Mouse (Mus musculus): ENCODE measurements around the gene Slc1a3.
A peak's percentile ranks its signal among the peaks of the same experiment; 100 is the strongest.

Slc1a3 gene

DNA sequence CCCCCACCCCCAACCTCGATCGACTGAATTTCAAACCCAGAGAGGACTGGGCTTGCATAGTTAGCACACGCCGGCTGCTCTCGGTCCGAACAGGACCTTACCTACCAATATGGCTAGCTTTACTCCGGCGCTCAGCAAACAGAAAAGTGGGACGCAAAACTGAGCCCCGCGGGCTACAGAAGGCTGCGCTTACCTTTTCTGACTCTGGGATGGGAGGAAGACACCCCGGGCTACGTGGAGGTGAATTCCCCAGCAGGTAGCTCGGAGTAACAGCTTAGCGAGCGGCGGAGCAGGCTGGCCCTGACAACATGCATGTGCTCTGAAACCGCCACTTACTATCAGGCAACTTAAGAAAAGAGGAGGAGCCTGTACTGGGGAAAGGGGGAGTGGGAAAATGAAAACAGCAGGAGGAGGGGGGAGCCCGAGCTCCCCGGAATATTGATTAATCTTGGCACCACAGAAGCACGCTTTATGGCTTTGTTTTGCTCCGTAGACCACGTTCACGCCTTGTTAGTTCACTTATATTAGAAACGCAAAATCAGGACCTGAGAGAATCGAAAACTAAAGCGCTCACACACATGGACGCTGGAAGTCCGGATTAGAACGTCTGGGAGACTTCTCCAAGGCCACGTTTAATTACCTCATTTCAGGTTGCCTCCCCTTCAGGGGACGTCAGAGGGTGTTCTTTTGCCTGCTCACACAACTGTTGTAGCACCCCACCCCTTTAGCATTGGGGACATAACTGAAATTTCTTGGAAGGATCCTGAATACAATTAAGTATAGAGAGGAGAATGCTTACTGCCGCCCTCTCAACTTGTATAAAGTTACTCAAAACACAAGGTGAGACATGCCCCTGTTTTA is at the start of gene Slc1a3:
Gene Slc1a3, minus strand, starts transcription at position 619 of the 861 bp plus-strand sequence.
- DNase-seq (ENCODE audit: low spot score): peak; percentile 45

DNA sequence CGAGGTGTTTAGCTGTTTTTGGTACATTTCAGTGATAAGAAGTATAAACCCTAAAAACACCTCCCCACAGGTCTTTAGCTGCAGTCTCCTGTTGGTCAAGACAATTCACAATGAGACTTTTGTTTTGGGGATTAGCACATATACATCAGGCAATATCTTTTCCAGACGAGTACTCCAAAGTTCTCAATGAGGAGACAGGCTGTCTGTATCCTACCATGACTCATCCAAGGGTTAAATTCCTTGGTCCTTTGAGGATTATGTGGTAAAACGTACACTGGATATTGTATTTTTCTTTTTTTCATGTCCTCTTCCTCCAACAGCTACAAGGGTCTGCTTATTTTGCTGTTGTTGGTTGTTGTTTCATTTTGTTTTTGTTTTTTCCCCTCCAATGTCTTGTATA is 48.5 kb upstream of the Slc1a3 start:
- no peak for DNase-seq (ENCODE audit: low spot score)

DNA sequence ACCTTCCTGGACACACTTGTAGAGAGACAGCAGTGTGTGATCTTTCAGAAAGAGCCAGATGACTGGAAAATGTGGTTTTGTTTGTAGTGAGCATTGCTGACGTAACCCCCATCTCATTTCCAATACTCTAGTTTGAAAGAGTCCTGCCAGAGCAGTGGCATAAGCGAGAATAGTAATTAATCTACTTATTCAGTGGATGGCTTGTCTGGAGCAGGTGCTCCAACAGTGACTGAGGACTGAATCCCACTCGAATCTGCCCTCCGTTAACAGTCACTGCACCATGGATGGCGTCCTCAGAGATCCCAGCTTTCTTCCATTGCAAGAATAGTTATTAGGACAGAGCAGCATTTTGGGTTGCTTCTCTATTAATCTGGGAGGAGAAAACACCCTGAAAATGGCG is 45.9 kb upstream of the Slc1a3 start:
- no peak for DNase-seq (ENCODE audit: low spot score)

DNA sequence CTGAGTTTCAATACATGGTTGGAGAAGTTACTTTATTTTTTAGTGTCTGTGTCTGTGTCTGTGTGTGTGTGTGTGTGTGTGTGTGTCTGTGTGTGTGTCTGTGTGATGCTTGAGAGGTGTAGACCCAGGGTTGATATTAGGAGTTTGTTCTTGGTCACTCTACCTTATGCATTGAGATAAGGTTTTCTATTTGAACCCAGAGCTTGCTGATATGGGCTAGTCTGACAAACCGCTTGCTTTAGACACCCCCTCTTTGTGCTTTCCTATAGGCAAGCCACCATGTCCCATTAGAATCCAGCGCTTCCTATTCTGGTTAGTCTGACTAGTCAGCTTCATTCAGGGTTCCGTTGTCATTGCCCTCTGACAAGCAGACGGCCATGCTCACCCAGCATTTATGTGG is 39.2 kb upstream of the Slc1a3 start:
- DNase-seq (ENCODE audit: low spot score): no peak

DNA sequence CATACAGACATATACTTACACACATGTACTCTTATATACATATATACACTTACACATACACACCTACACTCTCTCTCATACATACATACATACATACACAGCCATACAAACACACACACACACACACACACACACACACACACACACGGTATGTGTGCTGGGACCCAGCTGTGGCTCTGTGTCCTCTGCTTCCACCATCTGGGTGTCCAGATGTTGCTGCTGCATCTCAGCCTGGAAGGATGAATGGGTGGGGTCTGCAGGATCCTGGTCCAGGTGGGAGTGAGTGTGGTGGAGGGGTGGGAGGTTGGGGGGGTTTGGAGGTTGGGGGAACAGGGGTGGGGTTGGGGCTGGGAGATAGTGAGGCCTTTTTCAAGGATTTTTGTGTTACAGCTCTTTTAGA is 38.2 kb upstream of the Slc1a3 start:
- DNase-seq (ENCODE audit: low spot score): no peak

DNA sequence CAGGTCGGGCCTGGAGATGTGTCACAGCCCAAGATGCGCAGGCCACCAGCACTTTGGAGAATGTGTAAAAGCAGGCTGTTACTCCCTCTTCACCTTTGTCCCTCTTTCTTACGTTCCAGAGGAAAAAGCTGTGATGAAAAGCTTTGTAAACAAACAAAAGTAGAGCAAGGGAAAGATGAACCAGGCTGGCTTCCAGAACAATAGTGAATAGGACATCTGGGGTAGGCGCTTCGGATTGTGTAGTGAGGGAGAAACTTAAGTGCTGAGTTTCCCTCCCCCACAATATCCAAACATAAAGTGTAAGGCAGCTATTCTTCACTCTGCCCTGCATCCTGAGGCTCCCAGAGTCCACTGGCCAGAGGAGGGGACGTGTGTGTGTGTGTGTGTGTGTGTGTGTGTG is 31.0 kb upstream of the Slc1a3 start:
- DNase-seq (ENCODE audit: low spot score): no peak

DNA sequence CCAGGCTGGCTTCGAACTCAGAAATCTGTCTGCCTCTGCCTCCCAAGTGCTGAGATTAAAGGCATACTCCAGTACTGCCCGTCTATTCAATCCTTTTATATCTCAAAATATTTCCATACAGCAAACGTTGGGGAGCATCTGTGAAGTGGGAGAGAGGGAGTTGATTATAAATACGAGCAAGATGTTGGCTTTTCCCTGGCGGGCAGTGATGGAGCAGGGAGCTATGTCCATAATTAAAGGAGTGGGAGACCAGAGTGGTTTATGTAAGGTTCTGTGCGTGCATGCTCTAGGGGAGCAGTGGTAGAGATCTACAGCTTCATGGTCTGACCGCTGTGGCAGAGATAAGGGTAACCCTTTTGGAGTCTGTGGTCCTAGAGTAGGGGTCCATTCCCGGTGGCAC is 30.2 kb upstream of the Slc1a3 start:
- no peak for DNase-seq (ENCODE audit: low spot score)

DNA sequence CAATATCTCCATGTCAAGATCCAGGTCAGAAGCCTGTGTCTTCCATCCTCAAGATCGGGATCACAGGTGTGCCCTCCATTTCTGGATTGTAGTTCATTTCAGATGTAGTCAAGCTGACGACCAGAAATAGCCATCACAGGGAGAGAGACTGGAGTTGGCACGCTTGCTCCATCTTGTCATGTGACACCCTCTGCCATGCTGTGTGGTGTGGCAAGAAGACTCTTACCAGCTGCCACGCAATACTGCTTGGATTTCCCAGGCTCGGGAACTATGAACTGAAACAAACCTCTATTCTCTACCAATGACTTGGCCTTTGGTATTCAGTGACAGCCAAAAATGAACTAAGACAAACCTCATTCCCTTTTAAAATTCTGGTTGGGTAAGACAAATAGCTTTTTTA is 27.6 kb upstream of the Slc1a3 start:
- DNase-seq (ENCODE audit: low spot score): no peak

DNA sequence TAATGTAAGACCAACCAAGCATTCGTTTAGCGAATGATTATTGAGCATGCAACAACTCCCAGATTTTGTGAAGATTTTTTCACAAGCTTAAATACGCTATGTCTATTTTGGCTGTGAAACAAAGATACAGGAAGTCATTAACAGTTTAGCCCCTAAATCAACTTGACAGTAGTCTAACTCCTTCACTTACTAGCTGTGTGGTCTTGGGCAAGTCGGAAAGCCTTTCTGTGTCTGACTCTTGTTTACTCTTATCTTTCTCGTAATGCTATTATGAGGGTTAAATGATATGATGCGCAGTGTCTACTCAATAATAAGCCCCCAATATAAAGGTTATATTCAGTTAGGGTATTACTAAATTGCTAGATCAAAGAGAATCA is 23.8 kb upstream of the Slc1a3 start:
- no peak for DNase-seq (ENCODE audit: low spot score)

DNA sequence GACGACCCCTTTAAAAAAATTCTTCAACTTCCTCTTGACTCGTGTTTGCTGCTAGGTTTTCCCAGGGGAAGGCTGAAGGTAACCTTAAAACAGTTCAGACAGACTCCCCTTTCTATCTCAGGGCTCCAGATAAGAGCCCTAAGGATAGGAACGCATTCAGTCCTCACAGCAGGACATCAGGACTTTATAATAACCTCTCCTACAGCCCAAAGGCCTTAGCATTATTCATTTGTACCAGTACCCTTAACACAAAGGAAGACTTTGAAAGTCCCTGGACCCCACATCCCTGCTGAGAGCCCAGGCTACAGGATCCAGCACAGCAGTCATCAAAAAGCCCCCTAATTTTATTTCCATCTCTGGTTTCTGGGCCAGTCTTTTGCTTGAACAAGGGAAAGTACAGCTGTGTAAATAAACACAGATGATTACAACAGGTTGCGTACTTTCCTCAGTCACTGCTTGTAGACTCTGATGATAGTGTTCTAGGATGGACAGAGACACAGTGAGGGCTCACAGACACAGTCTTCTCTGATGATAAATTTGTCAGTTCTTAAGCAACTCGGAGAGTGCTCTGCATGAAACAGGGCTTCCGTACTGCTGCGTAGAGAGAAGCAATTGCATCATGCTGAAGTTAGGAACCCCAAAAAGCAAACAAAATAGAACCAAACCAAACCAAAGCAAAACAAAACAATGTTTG is 23.3 kb upstream of the Slc1a3 start:
- DNase-seq (ENCODE audit: low spot score): no peak

DNA sequence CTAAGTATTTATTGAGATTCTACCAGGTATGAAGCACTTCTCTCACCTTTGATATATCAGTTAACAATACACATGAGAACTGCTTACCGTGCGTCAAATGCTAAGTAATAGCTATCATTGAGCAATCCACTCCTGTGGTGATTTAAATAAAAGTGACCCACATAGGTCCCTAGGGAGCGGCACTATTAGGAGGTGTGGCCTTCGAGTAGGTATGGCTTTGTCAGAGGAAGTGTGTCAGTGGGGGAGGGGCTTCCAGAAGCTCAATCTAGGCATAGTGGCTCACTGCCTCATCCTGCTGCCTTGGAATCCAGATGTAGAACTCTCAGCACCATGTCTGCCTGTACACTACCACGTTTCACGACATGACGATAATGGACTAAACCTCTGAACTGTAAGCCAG is 18.3 kb upstream of the Slc1a3 start:
- DNase-seq (ENCODE audit: low spot score): no peak

DNA sequence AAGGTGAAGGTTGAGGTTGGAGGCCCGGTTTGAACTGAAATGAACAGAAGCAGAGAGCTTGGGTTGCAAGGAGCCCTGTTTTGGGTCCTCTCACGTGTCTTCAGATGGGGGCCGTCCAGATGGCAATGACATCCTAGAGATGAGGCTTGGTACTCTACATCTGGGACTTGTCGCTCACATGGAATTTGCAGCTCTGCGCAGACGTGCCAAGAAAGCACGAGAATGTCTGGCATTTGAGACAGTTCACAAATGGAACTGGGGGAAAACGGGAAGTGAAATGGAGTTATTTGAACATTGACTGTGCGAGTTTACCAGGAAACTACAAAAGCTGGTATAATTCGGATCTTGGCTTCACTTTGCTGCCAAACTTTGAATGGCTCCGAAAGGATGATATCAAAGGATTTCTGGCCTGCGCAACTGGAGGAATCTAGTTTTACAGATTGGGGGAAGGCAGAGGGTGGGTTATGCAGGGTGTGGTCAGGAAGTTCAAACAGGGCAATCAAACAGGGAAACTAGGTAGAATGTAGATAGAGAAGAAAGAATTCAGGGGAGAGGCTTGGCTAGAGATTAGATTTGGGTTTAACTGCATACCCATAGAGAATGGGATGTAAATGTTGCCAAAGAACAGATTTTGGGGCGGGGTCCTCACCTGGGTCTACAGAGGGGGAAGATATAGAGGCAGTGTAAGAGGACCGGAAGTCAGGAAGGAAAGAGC is 12.0 kb upstream of the Slc1a3 start:
- DNase-seq (ENCODE audit: low spot score): no peak

DNA sequence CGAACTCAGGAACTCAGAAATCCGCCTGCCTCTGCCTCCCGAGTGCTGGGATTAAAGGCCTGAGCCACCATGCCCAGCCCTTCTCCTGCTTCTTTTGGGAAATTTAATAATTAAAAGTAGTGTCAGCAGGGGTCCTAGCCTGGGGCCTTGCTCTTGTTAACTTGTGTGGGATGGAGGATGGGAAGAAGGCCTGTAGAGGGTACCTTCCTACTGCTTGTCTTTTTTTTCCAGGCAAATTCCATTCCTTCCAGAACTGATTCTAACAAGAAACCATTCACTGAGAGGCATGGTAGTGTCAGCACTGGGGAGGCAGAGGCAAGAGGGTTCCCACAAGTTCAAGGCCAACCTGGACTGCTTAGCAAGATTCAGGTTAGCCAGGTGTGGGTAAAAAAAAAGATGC is 11.2 kb upstream of the Slc1a3 start:
- DNase-seq (ENCODE audit: low spot score): no peak

DNA sequence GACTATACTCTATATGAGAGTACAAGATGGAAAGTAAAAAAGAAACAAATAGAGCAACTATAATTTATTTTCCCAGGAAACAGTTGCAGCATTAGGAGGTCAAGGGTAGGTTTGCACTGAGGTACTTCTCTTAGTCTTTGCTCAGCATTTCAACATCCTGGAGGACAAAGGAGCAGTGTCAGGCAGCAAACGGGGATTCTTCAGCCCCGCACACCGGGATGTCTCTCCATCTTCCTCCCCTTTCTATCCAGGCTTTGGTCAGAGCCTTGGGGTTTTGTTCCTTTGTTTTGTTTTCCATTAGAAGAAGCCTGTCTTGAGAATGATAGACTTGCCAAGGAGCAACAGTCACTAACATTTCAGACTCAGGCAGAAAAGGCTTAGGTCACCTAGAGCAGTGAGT is 10.4 kb upstream of the Slc1a3 start:
- DNase-seq (ENCODE audit: low spot score): no peak

DNA sequence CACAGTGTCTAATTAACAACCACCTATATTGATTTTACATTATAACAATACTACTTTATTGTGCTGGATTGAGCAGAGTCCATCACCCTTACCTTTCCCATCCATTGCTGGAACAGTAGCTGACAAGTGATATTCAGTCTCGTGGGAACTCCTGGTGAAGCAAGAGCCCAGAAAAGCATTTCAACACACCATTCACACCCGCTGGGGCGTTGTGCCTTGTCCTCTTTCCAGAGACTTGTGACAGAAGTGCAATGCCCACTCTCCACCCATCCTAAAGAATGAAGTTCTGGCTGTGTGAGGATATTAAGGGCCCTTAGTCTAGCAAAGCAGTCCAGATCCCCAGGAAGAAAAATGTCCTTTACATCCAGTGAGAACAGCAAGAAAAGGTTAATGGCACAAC is 7.9 kb upstream of the Slc1a3 start:
- no peak for DNase-seq (ENCODE audit: low spot score)

DNA sequence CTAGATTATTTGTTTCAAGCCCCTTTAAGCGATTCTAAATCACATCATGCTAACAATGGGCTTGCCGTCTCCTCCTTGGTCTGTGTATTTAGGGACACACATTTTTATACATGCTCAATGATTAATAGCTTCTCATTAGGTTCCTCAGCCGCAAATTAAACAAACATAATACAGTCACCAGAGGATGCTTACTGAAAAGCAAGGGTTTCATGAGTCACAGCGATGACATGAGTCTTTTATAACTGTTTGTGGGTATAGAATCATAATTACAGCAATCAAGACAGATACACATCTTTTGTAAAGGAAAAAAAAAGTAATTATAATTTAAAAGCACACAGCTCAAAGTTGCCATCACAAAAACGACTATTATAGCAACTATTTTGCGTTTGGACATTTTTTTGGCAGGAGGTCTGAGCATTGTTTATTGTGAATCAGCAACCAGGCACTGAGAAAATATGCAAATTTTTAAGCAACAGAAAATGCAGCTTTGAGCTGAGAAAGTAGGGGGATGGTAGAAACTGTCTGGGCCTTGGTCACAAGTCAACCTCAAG is 6.5 kb upstream of the Slc1a3 start:
- DNase-seq (ENCODE audit: low spot score): no peak

DNA sequence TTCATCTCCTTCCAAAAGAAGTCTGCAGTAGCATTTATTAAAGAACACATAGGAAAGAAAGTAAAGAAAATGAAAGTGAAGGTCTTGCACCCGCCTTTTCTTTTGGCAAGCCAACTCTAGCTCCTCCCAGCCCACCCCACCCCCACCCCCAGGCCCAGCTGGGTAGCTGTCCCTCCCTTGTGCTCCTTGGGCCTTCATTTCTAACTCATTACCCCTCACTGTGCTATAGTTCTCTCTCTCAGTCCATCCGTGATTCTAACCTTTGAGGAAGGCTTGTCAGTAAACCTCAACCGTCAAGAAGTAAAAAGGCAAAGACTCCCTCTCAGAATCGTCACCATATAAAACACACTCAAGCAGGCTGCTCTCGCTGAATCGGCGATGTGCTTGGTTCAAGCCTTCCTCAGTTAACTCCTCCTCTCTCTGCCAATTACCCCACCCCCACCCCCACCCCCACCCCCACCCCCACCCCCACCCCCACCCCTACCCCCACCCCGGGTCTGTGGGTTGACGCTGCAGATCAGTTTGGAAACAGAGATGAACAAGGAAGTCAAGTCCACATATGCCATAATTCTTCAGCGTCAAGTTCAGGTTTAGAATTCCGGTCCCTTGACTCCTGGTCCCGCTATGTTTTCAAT is 5.9 kb upstream of the Slc1a3 start:
- DNase-seq (ENCODE audit: low spot score): no peak

DNA sequence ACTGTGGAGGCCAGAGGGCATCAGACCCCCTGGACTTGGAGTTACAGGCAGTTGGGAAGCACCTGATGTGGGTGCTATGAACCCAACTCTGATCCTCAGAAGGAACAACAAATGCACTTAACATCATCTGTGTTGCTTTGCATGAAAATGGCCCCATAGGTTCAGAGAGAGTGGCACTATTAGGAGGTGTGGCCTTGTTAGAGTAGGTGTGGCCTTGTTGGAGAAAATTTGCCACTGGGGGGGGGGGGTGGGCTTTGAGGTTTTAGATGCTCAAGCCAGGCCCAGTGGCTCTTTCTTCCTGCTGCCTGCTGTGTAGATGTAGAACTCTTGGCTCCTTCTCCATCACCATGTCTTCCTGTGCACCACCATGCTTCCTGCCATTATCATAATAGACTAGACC is 5.1 kb upstream of the Slc1a3 start:
- DNase-seq (ENCODE audit: low spot score): no peak

DNA sequence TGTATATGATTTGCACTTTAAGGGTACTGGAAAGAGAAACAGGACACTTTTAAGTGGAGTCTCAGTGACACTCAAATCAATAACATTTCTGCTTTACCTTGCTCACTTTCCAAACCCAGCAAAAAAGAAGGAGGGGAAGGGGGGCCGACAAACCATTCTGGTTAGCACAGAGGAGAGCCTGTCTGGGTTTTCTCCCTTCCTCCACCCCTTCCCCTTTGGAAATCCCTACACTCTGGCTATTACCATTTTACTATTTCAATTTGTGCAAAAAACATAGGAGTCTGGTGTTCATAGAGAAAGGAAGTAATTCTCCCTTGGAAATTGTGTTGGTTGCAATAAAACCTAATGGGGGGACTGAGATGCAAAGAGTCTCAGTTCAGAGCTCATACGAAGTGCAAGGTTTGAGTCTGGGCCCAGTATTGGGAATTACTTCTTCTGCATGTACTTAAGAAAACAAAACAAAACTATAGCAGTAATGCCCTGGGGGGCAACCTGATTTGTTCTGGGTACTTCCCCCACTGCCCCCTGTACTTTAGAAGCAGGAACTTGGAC is 1.9 kb upstream of the Slc1a3 start:
- no peak for DNase-seq (ENCODE audit: low spot score)

DNA sequence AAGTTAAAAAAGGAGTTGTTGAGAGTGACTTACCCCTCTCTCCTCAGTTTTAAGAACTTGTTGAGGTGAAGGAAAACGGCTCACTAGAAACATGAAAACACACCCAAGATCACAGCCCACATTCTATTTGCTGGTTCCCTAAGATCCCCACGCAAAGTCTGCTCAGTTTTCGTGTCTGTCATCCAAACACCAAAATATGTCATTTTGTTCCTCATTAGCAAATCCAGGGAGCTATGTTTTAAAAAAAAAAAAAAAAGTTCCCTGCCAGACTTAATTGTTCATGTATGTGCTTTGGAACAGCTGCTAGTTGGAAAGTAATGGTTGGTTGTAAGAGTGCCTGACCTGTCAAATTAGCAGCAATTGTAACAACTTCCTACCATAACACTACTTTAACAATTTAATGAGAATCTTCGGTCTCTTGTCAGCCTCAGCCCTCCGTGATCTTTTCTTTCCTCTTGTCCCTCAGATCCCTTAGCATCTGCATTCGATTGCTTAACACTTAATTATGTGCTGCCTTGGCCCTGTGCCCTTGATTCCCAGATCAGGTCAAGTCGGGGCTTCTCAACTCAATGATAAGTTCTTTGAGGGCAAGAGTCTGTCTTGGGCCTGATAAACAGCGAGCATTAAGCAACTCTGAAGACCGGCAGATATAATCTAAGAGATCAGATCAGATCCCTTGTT is 1.2 kb upstream of the Slc1a3 start:
- no peak for DNase-seq (ENCODE audit: low spot score)

DNA sequence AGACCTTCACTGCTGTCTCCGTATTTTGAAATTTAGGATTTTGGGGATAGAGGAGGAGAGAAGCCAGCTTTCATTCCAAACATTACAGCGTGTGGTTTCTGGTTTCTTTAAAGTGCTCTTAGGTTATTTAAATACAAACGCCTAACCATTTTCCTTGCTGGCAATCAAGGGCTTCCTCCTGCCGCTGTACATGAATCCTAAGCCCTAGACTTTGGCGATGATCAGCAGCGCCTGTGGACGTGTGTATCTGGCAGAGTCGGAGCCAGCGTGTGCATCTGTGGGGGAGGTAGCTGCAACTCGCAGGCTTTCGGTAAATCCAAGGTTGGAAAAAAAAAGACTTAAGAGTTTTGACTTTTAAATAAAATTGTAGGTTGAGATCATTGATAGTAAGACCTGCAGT is 986 bp downstream of the Slc1a3 start:
- no peak for DNase-seq (ENCODE audit: low spot score)

All from testis, postnatal 10 days (tissue).